Mouse (Mus musculus): ENCODE results near the gene Gm21981.
"Not testable (repeated sequence)": the region's sequence is repeated elsewhere in the genome, so short reads cannot be mapped to it uniquely, and the experiment has no call there.

The Gm21981 gene

GRCm38 (mm10) chr17:47678238-47678637 is 16.0 kb downstream of the Gm21981 start:
- in situ Hi-C loops (cut with MboI; ENCODE audit: low pct_unique_long_range_greater_than_20kb in 1 of 2, low sequenced_read_pairs in 2 of 2, unreplicated experiment in 1 of 2), result no loop called here

GRCm38 (mm10) chr17:47676581-47676980 is 17.7 kb downstream of the Gm21981 start:
- in situ Hi-C loops (cut with MboI; ENCODE audit: low pct_unique_long_range_greater_than_20kb in 1 of 2, low sequenced_read_pairs in 2 of 2, unreplicated experiment in 1 of 2), result no loop called here

GRCm38 (mm10) chr17:47672311-47673111 is 21.7 kb downstream of the Gm21981 start:
- in situ Hi-C loops (cut with MboI; ENCODE audit: low pct_unique_long_range_greater_than_20kb in 1 of 2, low sequenced_read_pairs in 2 of 2, unreplicated experiment in 1 of 2), result no loop called here

GRCm38 (mm10) chr17:47671988-47672310 is 22.3 kb downstream of the Gm21981 start:
- in situ Hi-C loops (cut with MboI; ENCODE audit: low pct_unique_long_range_greater_than_20kb in 1 of 2, low sequenced_read_pairs in 2 of 2, unreplicated experiment in 1 of 2), result no loop called here

- in situ Hi-C loops (cut with MboI; ENCODE audit: low pct_unique_long_range_greater_than_20kb in 1 of 2, low sequenced_read_pairs in 2 of 2, unreplicated experiment in 1 of 2), result no loop called here
These were observed 25.1 kb downstream of the Gm21981 start for GRCm38 (mm10) chr17:47669166-47669565.

- in situ Hi-C loops (cut with MboI; ENCODE audit: low pct_unique_long_range_greater_than_20kb in 1 of 2, low sequenced_read_pairs in 2 of 2, unreplicated experiment in 1 of 2), result no loop called here
These were observed 29.8 kb downstream of the Gm21981 start for GRCm38 (mm10) chr17:47664474-47664873.

GRCm38 (mm10) chr17:47663009-47663713 is 31.1 kb downstream of the Gm21981 start:
- in situ Hi-C loops (cut with MboI; ENCODE audit: low pct_unique_long_range_greater_than_20kb in 1 of 2, low sequenced_read_pairs in 2 of 2, unreplicated experiment in 1 of 2), result no loop called here

GRCm38 (mm10) chr17:47658741-47659243 is 35.5 kb downstream of the Gm21981 start:
- in situ Hi-C loops (cut with MboI; ENCODE audit: low pct_unique_long_range_greater_than_20kb in 1 of 2, low sequenced_read_pairs in 2 of 2, unreplicated experiment in 1 of 2), result no loop called here

- in situ Hi-C loops (cut with MboI; ENCODE audit: low pct_unique_long_range_greater_than_20kb in 1 of 2, low sequenced_read_pairs in 2 of 2, unreplicated experiment in 1 of 2), result no loop called here
These were observed 36.4 kb downstream of the Gm21981 start for GRCm38 (mm10) chr17:47657901-47658300.

GRCm38 (mm10) chr17:47655697-47656096 is 38.6 kb downstream of the Gm21981 start:
- in situ Hi-C loops (cut with MboI; ENCODE audit: low pct_unique_long_range_greater_than_20kb in 1 of 2, low sequenced_read_pairs in 2 of 2, unreplicated experiment in 1 of 2), result no loop called here

GRCm38 (mm10) chr17:47654346-47654745 is 39.9 kb downstream of the Gm21981 start:
- in situ Hi-C loops (cut with MboI; ENCODE audit: low pct_unique_long_range_greater_than_20kb in 1 of 2, low sequenced_read_pairs in 2 of 2, unreplicated experiment in 1 of 2), result not testable (repeated sequence)

GRCm38 (mm10) chr17:47651953-47652352 is 42.3 kb downstream of the Gm21981 start:
- in situ Hi-C loops (cut with MboI; ENCODE audit: low pct_unique_long_range_greater_than_20kb in 1 of 2, low sequenced_read_pairs in 2 of 2, unreplicated experiment in 1 of 2), result no loop called here

GRCm38 (mm10) chr17:47648966-47649365 is 45.3 kb downstream of the Gm21981 start:
- in situ Hi-C loops (cut with MboI; ENCODE audit: low pct_unique_long_range_greater_than_20kb in 1 of 2, low sequenced_read_pairs in 2 of 2, unreplicated experiment in 1 of 2), result no loop called here

- in situ Hi-C loops (cut with MboI; ENCODE audit: low pct_unique_long_range_greater_than_20kb in 1 of 2, low sequenced_read_pairs in 2 of 2, unreplicated experiment in 1 of 2), result no loop called here
These were observed 47.6 kb downstream of the Gm21981 start for GRCm38 (mm10) chr17:47646683-47647082.

- in situ Hi-C loops (cut with MboI; ENCODE audit: low pct_unique_long_range_greater_than_20kb in 1 of 2, low sequenced_read_pairs in 2 of 2, unreplicated experiment in 1 of 2), result no loop called here
These were observed 51.3 kb downstream of the Gm21981 start for GRCm38 (mm10) chr17:47642992-47643391.

All from mouse embryonic stem cell (cell line).